Mouse (Mus musculus) small intestine, adult 2 months (tissue): ENCODE measurements around the gene Crnn. TPM values are rescaled to one million over a fixed set of nuclear protein-coding genes. Genes with fewer than 3 reads are reported as not detected.

Source experiments
- H3K27ac ChIP-seq: fragments of 200-500 bp; 2 replicates; pipeline ENCODE4 v1.5.1; 2012; ENCODE audit warnings: low read depth, low read length, control low read depth, inconsistent platforms; ENCODE audit not compliant: insufficient read depth
- H3K27me3 ChIP-seq: fragments of 200-500 bp; 2 replicates; pipeline ENCODE4 v1.6.1; 2012; ENCODE audit warnings: mild to moderate bottlenecking, moderate library complexity, low read length, inconsistent platforms; ENCODE audit not compliant: control insufficient read depth, insufficient read depth
- H3K36me3 ChIP-seq: fragments of 200-500 bp; 2 replicates; pipeline ENCODE4 v1.6.1; 2012; ENCODE audit warnings: mild to moderate bottlenecking, low read length, control low read depth, inconsistent platforms; ENCODE audit not compliant: control insufficient read depth, insufficient read depth
- H3K4me1 ChIP-seq: fragments of 200-500 bp; 2 replicates; pipeline ENCODE4 v1.6.1; 2012; ENCODE audit warnings: low read length, inconsistent platforms, mixed read lengths; ENCODE audit not compliant: control insufficient read depth, insufficient read depth, insufficient read length
- H3K4me3 ChIP-seq: fragments of 200-500 bp; 2 replicates; pipeline ENCODE4 v1.5.1; 2012; ENCODE audit warnings: low read depth, mild to moderate bottlenecking, control low read depth, inconsistent platforms, low read length, moderate library complexity
- CTCF ChIP-seq: fragments of 200-500 bp; IDR thresholded peaks from 2 replicates; pipeline ENCODE4 v1.5.1; 2012; ENCODE audit warnings: low read depth, mild to moderate bottlenecking, control low read depth, inconsistent platforms, low read length, moderate library complexity, mixed read lengths; ENCODE audit not compliant: insufficient replicate concordance, insufficient read length; ENCODE audit errors: extremely low read depth
- POLR2A ChIP-seq: fragments of 200-500 bp; IDR thresholded peaks from 2 replicates; pipeline ENCODE4 v1.6.1; 2012; ENCODE audit warnings: low read depth, mild to moderate bottlenecking, control low read depth, inconsistent platforms, low read length, moderate library complexity
- WGBS: fragments of 180-500 bp; shearing (Covaris S2); methylation state at CpG from one replicate; pipeline ENCODE4 v1.1.7; 2018; 5-methylcytosine and 5-hydroxymethylcytosine counted together
- polyA plus RNA-seq: library from polyadenylated mRNA; depleted of rRNA; stranded (reverse); fragments of >200 nt; gene quantifications from 2 replicates; pipeline ENCODE4 v1.2.3, GENCODE M21; 2012; rRNA removed

Gene Crnn
- polyA plus RNA-seq, 1 experiment: not detected

GRCm38 (mm10) chr3:93162502-93162901, 17.9 kb downstream of the Crnn start:
- WGBS: 57% methylated on average over 6 of the region's 6 CpGs
- H3K4me1 ChIP-seq: no peaks in the 10 kb centered on the region
- H3K27me3 ChIP-seq: no peaks in the 10 kb centered on the region
- H3K27ac ChIP-seq: no peak overlapping the region
- TF ChIP-seq POLR2A: no peak
- no peak overlapping the region for H3K4me3 ChIP-seq
- H3K36me3 ChIP-seq: no peaks in the 10 kb centered on the region

DNA sequence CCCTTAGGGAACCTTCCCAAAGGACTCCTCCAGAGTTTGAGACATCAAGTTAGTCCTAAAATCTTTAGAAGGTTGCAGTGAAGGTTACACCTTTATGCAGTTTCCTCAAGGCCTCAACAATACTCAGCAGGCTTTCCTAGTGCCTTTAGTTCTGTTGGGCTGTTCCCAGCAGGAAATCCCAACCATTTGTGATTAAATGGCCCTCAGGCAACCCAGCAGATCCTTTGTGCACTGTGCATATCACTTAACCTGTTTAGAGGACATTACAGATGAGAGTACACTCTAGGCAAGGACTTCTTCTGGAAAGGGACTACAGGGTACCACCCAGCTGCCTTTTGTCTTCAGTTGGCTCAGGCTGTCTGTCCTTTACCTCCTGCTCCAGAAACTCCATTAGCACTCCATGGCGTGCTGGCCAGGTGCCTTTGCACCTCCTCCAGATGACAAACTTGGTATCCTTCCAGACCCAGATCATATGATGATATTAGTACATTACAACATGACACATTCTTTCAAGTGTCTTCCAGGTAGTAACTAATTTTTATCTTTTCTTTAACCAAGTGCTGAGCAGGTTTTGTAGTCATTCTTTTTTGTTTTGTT, 18.5 kb downstream of the Crnn start:
- TF ChIP-seq CTCF (no peak), POLR2A (no peak)
- no peaks in the 10 kb centered on the region for H3K36me3 ChIP-seq
- 50% methylated on average over 1 of the region's 1 CpGs for WGBS
- no peak overlapping the region for H3K4me3 ChIP-seq
- no peak overlapping the region for H3K27ac ChIP-seq
- no peaks in the 10 kb centered on the region for H3K4me1 ChIP-seq
- no peaks in the 10 kb centered on the region for H3K27me3 ChIP-seq

DNA sequence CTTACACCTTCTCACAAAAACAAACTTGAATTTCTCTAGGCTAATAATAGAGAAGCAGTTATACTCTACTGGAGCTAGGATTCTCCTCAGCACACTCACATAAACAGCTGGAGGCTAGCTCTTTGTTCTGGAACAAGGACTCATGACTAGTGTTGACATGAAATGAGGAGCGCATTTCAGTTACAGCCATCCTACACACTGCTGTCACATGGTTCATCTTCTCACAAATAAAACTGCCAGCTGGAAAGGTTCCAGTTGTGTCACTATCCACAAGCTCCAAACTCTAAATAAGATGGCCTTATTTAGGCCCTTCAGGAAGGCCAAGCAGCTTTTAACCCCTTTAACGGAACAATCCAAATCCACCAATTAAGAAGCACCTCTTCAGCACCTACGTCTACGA, 36.3 kb downstream of the Crnn start:
- no peaks in the 10 kb centered on the region for H3K27me3 ChIP-seq
- H3K4me3 ChIP-seq: no peak overlapping the region
- H3K36me3 ChIP-seq: no peaks in the 10 kb centered on the region
- WGBS: 85% methylated on average over 4 of the region's 4 CpGs
- TF ChIP-seq CTCF (no peak), POLR2A (no peak)
- H3K4me1 ChIP-seq: no peaks in the 10 kb centered on the region
- no peak overlapping the region for H3K27ac ChIP-seq

DNA sequence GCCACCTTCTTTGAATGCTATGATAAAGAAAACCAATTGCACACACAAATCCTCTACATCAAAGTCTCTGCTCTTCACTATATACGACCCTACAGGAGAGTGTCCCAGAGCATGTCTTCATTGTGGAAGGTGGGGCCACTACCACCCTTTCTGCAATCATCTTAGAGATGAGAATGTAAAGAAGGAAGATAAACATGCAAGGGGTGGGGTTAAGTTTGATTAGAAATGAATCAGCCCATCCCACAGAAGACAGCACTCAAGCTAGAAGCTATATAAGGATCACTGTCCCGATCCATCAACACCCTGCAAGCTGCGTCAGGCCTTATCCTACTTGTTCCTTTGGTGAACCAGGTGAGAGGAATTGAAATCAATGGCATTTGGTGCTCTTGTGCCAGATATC, 52.4 kb downstream of the Crnn start, which contains the start of gene Flg2:
Flg2 (plus strand) TSS at position 301 of the 400 bp plus-strand sequence.
- H3K36me3 ChIP-seq: no peaks in the 10 kb centered on the region
- H3K4me1 ChIP-seq: no peaks in the 10 kb centered on the region
- H3K4me3 ChIP-seq: no peak within 1 kb of the TSS
- WGBS: 74% methylated on average over 3 of the region's 3 CpGs
- no peaks in the 10 kb centered on the region for H3K27me3 ChIP-seq
- TF ChIP-seq POLR2A (no peak), CTCF (no peak)
- no peak within 1 kb of the TSS for H3K27ac ChIP-seq

Other genes with a start within 250 kb of the Crnn start
- not detected in 2 replicates for gene Lce3a, start 218.6 kb upstream of the Crnn start, polyA plus RNA-seq
- gene Lce3b, start 211.8 kb upstream of the Crnn start, polyA plus RNA-seq: not detected in 2 replicates
- gene Lce3c, start 200.3 kb upstream of the Crnn start, polyA plus RNA-seq: not detected in 2 replicates
- gene Lce3d, start 187.4 kb upstream of the Crnn start, polyA plus RNA-seq: not detected in 2 replicates
- gene Lce3e, start 177.7 kb upstream of the Crnn start, polyA plus RNA-seq: not detected in 2 replicates
- gene Lce3f, start 152.6 kb upstream of the Crnn start, polyA plus RNA-seq: 0.63 TPM in 1 of 2 replicates, not detected in the other
- 0.19 TPM in 1 of 2 replicates, not detected in the other for gene Crct1, start 129.1 kb upstream of the Crnn start, polyA plus RNA-seq
- not detected in 2 replicates for gene Lce1m, start 125.7 kb upstream of the Crnn start, polyA plus RNA-seq
- gene Gm4858, start 76.0 kb upstream of the Crnn start, polyA plus RNA-seq: not detected in 2 replicates
- gene Flg2, start 52.5 kb downstream of the Crnn start, polyA plus RNA-seq: not detected in 2 replicates
- gene Flg, start 128.7 kb downstream of the Crnn start, polyA plus RNA-seq: not detected in 2 replicates
- gene Hrnr, start 175.0 kb downstream of the Crnn start, polyA plus RNA-seq: not detected in 2 replicates
- not detected in 2 replicates for gene Rptn, start 248.9 kb downstream of the Crnn start, polyA plus RNA-seq